Mouse (Mus musculus): Measurements from ENCODE around the gene Fam57b.
"Not testable (repeated sequence)": the region's sequence is repeated elsewhere in the genome, so short reads cannot be mapped to it uniquely, and the experiment has no call there.

The Fam57b gene

GRCm38 (mm10) chr7:126777476-126777875 is 20.0 kb upstream of the Fam57b start:
- no peak for ATAC-seq (ENCODE audit: low TSS enrichment)

DNA sequence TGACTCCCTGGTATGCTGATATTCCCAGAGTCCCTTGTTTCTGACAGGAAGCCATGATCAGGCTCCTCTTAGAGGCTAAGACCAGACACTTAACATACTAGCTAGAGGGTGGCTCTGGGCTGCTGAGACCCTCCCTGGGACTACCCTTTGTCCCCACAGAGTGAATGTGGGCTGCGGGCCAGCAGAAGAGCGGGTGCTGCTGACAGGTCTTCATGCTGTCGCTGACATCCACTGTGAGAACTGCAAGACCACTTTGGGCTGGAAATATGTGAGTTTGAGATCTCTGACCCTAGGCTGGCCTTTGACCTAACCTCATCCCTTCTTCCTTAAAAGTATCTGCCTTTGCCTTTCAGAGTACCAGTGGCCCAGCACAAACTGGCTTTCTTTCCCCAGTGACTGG is 19.3 kb upstream of the Fam57b start:
- no peak for ATAC-seq (ENCODE audit: low TSS enrichment)

DNA sequence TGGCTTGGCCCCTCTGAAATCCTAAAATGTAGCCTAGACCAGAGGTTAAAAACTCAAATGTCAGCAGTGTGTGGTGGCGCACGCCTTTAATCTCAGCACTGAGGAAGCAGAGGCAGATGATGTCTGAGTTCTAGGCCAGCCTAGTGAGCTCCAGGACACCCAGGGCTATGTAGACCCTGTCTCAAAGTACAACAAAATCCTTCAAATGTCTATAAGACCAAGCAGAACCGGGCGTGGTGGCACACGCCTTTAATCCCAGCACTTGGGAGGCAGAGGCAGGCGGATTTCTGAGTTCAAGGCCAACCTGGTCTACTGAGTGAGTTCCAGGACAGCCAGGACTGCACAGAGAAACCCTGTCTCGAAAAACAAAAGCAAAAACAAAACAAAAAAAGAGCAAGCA is 18.4 kb upstream of the Fam57b start:
- ATAC-seq (ENCODE audit: low TSS enrichment): not testable (repeated sequence)

DNA sequence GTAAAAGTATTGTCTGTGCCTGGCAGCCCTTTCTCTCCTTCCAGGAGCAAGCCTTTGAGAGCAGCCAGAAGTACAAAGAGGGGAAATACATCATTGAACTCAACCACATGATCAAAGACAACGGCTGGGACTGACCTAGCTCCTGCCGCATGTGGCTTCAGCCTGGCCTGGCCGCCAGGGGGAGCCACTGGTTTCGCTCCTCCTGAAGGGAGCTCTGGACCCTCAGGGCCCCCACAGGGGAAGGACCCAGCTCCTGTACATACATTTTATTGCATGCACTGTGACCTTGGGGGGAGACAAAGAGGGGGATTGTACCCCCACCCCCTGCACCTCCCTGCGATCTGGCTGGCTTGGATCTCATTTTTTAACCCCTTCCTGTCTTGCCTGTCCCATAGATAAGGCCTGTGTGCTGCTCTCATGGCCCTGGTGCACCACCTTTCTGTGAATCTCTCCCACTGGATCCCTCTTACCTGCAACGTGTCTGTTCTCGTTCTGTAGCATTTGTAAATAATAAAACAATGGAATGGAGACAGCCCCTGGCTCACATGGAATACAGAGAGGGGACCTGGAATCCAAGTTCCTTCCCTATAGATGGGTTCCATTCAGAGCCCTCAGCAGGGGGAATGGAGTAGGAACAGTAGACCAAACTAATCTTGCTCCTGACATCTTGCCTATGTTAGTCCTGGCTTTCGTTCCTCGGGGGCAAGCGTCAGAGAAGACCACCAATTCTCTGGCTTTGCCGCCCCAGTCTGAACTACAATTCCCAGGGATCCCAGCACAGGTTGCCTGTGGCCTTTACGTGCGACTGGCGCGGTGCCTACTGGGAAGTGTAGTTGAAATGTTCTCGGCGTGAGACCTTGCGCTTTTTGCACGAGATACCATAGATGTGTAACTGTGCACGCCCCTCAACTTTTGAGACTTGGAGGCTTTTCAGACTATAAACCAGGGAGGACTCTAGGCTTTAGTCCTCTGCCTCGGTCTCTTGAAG is 17.2 kb upstream of the Fam57b start:
- ATAC-seq (ENCODE audit: low TSS enrichment): peak; percentile 41; the same call in 1 of the 2 replicates

DNA sequence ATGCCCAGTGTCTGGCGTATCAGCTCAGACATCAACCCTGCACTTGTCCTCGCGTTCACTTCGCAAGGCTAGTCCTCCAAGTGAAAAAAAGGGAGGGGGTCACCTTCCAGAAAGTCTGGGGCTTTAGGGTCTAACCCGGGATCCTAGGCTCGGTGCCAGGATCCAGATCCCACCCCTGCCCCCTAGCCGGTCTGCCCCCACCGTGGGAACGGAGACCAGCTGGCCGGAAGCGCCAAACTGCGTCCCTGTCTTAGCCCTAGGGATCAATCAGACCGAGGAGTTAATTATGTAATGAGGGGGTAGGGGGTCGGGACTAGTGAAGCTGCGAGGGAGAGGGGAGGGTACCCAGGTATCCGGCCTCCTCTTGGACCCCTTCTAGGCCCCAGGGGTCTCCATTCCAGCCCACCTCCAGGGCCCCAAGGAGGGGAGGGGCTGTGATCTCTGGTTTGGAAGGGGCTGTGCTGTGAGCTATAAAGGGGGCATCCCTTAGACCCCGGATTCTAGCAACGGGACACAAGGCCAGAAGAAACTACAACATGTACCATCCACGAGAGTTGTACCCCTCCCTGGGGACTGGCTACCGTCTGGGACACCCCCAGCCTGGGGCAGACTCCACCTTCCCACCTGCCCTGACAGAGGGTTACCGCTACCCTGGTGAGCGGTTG is 16.4 kb upstream of the Fam57b start, which contains the start of gene Tbx6:
Gene Tbx6, plus strand, starts transcription at position 513 of the 665 bp plus-strand sequence.
- no peak for ATAC-seq (ENCODE audit: low TSS enrichment)

DNA sequence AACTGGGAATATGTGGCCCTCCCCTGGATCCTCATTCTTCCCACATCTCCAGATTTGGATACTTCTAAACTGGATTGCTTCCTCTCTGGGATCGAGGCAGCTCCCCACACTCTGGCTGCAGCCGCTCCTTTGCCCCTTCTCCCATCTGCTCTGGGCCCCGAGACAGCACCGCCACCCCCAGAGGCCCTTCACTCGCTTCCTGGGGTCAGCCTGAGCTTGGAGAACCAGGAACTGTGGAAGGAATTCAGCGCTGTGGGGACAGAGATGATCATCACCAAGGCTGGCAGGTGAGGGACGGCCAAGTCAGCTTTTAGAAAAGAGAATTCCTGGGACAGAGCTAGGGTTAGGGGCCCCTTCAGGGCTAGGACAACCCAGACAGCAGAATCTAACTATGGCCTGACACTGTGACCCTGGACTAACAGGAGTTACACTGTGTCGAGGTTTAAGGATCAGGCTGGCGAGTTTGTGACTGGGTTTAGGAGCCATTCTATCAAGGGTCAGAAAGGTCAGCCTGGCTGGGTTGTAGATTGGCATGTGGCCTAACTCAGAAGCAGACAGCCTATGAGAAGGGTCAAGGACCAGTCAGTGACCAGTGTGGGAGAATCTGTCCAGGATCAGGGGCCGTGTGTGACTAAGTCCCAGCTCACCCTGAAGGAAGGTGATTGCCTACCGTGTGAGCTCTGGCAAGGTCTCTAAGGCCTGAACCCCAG is 15.7 kb upstream of the Fam57b start:
- ATAC-seq (ENCODE audit: low TSS enrichment): no peak

GRCm38 (mm10) chr7:126782693-126783092 is 14.8 kb upstream of the Fam57b start:
- no peak for ATAC-seq (ENCODE audit: low TSS enrichment)

- no peak for ATAC-seq (ENCODE audit: low TSS enrichment)
Measured at GRCm38 (mm10) chr7:126784469-126784868, 13.0 kb upstream of the Fam57b start.

DNA sequence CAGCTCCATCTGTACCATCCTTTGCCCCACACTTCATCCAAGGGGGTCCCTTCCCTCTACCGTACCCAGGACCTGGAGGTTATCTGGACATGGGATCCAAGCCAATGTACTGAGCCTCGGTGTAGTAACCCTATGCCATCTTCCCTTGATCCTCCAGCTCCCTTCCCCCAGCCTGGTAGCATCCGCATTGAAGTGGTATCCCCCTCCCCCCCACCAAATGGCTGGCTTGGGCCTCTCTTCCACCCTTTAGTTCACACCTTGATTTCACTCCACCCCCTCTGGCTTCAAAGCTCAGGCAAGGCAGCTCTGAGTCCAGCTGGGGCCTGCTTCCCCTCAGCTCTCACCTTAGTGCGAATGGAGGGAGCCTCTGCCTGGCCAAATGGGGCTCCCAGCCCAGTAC is 12.4 kb upstream of the Fam57b start:
- ATAC-seq (ENCODE audit: low TSS enrichment): no peak

DNA sequence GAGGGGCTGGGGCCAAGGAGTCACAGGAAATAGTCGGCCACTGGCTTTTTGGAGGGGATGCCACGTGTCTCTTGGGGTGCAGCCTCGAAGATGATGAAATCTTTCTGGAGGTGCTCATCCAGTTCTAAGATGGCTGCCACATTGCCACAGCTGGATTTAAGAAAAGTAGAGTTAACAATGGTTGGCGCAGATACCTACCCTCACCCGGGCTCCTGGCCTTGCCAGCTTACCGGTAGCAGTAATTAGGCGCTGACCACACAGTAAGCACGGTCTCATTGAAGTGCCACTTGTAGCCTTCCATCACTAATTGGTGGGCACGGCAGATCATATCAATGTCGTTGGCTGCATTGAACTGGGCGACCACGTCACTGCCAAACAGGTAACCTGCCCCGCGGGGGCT is 11.3 kb upstream of the Fam57b start:
- ATAC-seq (ENCODE audit: low TSS enrichment): no peak

DNA sequence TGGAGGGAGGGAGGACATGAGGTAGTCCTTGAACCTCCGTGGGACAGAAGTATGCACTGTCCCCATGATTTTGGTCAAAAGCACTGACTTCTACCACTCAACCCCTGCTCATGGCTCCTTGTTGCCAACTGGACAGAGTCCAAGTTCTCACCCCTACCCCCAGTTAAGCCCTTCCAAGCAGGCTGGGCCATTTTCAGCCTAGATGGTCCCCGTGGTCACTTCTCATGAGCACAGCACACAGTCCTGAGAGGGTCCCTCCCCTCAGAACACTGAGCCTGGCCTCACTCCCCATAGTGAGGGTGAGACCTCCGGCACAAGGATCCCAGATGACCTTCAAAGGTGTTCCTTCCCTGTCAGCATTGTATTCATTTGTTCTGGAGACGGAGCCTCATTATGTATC is 8.3 kb upstream of the Fam57b start:
- ATAC-seq (ENCODE audit: low TSS enrichment): no peak

GRCm38 (mm10) chr7:126791851-126792720 is 5.4 kb upstream of the Fam57b start, which contains the start of gene Ppp4c:
TSS of gene Ppp4c (minus strand) at chr7:126792496.
- peak; percentile 92 for ATAC-seq (ENCODE audit: low TSS enrichment)

DNA sequence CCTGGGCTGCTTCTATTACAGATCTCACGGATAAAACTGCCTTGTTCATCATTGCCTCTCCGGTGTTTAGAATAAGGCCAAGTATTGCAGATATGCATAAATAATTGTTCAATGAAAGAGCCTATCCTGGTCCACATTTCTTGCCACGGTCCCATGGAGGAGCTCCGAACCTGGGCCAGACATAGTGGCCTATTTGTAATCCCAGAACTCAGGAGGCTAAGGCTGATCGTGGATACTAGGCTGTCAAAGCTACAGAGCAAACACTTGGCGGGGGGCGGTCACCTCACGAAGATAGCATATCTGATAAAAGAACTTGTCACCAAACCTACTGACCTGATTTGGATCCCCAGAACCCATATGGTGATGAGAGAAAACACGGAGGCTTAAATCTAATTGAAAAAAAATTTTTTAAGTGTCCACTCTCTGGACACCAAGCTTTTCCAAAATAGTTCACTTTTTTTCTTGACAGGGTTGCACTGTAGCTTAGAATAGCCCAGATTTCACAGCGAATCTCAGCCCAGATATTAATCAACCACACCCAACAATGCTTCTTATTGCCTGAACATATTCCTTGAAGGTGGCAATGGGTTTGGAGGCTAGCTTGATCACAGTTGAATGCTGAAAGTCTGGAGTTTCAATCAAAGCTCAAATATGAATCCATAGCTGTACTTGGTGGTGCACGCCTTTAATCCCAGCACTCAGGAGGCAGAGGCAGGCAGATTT is 4.6 kb upstream of the Fam57b start:
- no peak for ATAC-seq (ENCODE audit: low TSS enrichment)

DNA sequence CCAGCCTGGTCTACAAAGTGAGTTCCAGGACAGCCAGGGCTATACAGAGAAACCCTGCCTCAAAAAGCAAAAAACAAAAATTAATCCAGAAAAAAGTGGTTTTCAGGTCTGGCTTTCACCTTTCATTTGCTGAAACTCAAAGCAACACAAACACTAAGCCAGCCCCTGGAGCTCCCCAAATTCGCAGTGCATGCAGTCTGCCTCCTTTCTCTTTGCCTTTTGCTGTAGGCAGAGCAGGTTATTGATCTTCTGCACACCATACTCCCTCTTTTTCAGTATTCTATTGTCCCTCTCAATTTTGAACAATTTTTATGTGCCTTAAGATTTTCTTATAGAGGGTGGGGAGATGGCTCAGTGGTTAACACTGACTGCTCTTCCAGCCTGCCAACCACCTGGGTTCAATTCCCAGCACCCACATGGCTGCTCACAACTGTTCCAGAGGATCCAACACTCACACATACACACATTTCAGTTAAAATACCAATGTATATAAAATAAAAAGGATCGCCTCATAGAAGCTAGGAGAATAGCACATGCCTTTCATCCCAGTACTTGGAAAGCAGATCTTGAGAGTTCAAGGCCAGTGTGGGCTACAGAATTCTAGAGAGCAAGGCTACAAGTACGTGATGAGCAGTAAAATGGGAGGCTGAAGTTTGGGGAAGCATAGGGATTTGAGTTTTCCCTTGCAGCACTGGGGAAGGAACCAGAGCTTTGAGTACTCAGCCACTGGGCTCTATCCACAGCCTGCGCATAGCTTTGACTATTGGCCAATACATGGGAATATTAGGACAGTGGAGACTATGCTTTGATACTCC is 3.8 kb upstream of the Fam57b start:
- no peak for ATAC-seq (ENCODE audit: low TSS enrichment)

DNA sequence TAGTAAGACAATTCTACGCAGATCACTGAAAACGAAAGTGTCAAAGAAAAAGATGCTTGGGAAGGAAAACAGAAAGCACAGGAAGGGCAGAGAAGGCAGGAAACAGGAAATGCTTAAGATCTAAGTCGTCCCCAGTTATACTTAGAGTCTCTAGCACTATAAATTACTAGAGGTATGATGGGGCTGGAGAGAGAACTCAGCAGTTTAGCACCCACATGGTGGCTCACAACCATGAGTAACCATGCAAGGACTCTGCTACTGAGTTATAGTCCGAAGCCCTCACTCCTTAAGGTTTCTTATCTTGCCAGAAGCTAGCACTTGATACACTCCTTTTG is 3.2 kb upstream of the Fam57b start:
- no peak for ATAC-seq (ENCODE audit: low TSS enrichment)

DNA sequence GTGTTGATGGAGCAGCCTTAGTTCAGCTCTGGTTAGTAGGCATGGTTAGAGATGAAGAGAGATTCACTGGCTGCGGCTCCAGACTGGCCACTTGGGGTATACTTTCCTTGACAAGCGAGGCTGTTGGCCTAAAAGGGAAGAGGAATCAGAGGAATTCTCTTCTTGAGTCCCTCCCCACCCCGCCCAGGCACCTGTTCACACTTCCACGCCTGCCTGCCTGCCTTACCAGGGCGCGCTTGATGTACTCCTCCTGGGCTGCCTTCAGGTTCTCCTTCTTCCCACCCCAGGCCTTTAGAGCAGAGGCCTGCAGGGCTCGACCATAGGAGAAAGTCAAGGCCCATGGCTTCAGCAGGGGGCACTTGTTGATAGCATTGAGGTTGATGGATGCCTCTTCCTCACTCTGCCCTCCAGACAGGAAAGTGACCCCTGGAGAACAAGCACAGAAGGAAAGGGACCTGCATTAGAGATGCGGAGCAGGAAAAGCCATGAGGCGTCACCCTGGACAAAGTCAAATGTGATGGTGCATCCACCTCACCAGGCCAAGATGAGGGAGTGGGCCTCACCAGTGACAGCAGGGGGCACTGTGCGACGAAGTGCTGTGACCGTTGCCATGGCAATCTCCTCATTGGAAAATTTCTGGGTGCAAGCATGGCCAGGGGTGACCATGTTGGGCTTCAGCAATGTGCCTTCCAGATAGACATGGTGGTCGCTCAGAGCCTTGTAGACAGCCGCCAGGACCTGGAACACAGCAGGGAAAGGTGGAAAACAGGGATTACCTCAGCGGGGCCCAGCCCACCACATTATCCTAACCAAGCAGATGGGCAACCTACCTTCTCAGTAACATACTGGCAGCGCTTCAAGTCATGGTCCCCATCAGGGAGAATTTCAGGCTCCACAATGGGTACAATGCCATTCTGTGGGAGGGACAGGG is 1.8 kb upstream of the Fam57b start:
- ATAC-seq (ENCODE audit: low TSS enrichment): no peak

DNA sequence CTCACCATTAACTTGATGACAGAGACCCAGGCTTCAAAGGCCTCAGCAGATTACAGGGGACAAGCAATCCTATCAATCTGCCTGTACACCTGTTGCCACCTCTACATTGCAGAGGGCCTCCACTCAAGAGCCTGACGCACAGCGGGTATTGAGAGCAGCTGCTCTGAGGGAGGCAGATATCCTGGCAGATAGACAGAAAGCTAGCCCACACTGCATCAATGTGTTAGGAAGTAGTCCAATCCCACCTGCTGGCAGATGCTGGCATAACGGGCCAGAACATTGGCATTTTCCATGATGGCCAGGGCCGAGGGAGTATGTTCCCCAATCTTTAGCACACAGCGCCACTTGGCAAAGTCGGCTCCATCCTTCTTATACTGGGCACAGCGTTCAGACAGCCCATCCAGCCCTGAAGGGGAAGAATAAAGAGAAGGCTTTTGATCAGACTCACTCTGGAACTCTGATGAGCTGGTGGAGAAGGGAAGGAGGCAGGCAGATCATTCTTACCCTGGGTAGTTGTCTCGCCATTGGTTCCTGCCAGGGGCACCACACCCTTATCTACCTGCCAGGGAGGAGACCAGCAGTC is 1.0 kb upstream of the Fam57b start:
- ATAC-seq (ENCODE audit: low TSS enrichment): no peak
